Mouse (Mus musculus) liver, adult 2 months (tissue): ENCODE data around the gene Gm49373.

Source experiments
- CTCF ChIP-seq: fragments of 200-500 bp; IDR thresholded peaks from 2 replicates; pipeline ENCODE4 v1.5.1; 2011; ENCODE audit warnings: low read depth, low read length, control low read depth
- POLR2A ChIP-seq: fragments of 200-500 bp; IDR thresholded peaks from 2 replicates; pipeline ENCODE4 v1.6.1; 2011; ENCODE audit warnings: low read length, control low read depth; ENCODE audit not compliant: insufficient read depth; ENCODE audit errors: extremely low read depth

DNA sequence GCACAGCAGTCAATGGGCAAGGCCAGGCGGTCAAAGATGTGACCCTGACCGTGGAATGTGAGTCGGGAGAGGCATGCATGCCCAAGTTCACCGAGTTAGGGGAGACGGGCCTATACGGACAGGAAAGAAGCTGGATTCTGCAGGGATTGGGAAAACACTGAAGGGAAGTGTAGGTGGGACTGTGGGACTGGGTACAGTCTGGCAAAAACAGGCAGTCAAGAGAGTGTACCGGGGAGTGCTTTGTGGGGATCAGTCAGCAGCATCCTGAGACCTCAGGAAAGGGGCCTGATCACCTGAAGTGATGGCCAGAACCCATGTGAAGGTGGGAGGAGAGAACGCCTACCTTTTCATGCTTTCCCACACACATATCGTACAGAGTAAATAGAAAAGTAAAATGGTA lies 37.3 kb downstream of the Gm49373 start:
- no peak for TF ChIP-seq CTCF
- TF ChIP-seq POLR2A, result no peak
